Mouse (Mus musculus) ovary, adult 2 months (tissue): ENCODE results near the gene Pop4. TPM values are rescaled to one million over a fixed set of nuclear protein-coding genes. Genes with fewer than 3 reads are reported as not detected.

Experiments used
- polyA plus RNA-seq: library from polyadenylated mRNA; depleted of rRNA; stranded (reverse); fragments of >200 nt; gene quantifications from 2 replicates; pipeline ENCODE4 v1.2.3, GENCODE M21; 2012; rRNA removed

Gene Pop4
- 17.5 and 24.2 TPM in 2 replicates for polyA plus RNA-seq

DNA sequence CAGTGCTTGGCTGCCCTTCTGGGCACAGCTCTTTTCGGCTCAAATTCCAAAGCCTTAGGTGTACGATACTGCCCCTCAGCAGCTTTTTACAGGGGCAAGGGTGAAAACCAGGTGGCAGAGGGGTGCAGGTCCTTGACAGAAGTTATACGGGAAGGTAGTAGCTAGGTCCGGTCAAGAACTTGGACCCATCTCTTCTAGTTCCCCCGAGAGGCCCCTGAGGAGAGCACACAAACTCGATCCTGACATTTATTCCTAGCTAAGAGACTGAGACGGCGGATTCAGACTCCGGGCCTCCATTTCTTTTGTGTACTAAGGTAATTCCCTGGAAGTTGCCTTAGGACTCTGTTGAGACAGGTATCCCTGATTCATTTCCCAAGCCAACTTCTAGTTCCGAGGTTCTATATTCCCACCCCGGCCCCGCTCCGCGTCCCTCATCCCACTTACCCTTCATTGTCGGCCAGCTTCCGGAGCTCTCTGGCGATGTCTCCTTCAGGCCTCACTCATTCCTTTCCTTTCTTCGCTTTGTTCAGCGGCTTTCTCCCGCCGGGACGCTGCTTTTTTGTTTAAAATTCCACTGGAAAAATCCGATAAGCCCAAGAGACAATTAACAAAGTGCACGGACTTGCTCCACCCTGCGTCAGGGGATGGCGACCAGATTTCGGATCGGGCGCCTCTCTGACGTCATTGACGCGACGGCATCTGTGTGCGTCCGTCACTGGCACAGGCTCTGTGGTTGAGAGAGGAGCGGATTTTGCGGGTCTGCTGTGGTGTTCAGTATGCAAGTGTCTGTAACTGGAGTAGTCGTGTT lies at the start of gene Pop4:
Pop4 (minus strand) TSS at position 721 of the 808 bp plus-strand sequence.

DNA sequence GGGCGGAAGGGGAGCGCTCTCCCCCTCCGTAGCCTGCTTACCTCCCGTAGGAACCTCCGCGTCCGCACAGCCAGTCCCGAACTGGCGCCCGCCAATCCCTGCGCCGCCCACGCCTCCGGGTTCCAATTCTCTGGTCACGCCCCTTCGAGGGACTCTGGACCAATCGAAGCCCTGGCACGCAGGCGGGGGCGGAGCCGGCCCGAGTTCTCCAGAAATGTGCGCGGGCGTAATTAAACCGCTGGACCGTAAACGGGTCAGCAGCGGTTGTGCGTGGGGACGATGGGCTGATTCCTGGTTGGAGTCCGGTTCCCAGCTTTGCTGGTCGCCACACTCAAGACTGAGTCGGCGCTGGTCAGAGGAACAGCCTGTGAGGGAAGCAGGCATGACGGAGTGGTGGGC lies 43.3 kb downstream of the Pop4 start, which contains the start of gene Plekhf1:
Plekhf1 (minus strand) TSS at position 117 of the 399 bp plus-strand sequence.

Other genes starting within 250 kb of the Pop4 start
- 11.0 and 15.0 TPM in 2 replicates for gene Uri1, start 247.9 kb downstream of the Pop4 start, polyA plus RNA-seq
- gene Ccne1, start 163.9 kb downstream of the Pop4 start, polyA plus RNA-seq = 8.2 and 13.0 TPM in 2 replicates
- 14.1 and 15.4 TPM in 2 replicates for gene 1600014C10Rik, start 88.2 kb downstream of the Pop4 start, polyA plus RNA-seq
- 15.8 and 28.0 TPM in 2 replicates for gene Plekhf1, start 43.4 kb downstream of the Pop4 start, polyA plus RNA-seq